Mouse (Mus musculus): ENCODE results near the gene Timd2.

DNA sequence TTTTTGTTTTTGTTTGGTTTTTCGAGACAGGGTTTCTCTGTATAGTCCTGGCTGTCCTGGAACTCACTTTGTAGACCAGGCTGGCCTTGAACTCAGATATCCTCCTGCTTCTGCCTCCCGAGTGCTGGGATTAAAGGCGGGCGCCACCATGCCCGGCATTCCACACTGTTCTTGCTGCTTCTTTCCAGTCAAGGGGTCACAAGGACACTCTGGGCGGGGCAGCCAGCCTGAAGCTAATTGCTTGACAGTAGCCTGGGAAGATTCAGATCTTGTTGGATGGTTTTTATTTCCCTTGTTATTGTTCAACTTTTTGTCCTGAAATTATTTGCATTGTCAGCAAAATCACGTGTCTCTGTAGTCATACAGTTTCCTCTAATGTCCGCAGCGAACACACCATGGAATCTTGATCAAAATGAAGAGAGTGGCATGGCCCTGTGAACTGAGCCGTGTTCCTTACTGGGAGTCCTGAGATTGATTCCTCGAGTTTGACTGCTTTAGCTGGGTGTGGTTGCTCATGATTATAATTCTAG lies 24.7 kb upstream of the Timd2 start:
- TF ChIP-seq TCF12 (IDR thresholded peaks at IDR 0.05; ENCODE audit: insufficient read depth, poor library complexity, severe bottlenecking) (no peak), USF1 (IDR thresholded peaks at IDR 0.05; ENCODE audit: low read depth) (no peak), E2F4 (IDR thresholded peaks at IDR 0.05; ENCODE audit: insufficient read depth) (no peak), MYOG (IDR thresholded peaks at IDR 0.05; ENCODE audit: control insufficient read depth in 1 of 3, insufficient read depth in 1 of 3, insufficient read length in 2 of 3, low read depth in 2 of 3) (no peak), POLR2A (IDR thresholded peaks at IDR 0.05; ENCODE audit: insufficient read length, low read depth) (no peak), MAX (IDR thresholded peaks at IDR 0.05; ENCODE audit: low read depth) (no peak), SRF (IDR thresholded peaks at IDR 0.05; ENCODE audit: control insufficient read depth, insufficient read length, low read depth) (no peak), CEBPB (IDR thresholded peaks at IDR 0.05; ENCODE audit: insufficient read depth, poor library complexity, severe bottlenecking) (no peak), TCF3 (IDR thresholded peaks at IDR 0.05; ENCODE audit: insufficient read length, low read depth) (no peak), POLR2AphosphoS2 (IDR thresholded peaks at IDR 0.05; ENCODE audit: insufficient read length, low read depth) (no peak), MYOD1 (IDR thresholded peaks at IDR 0.05; ENCODE audit: control insufficient read depth in 1 of 3, insufficient read length in 2 of 3, low read depth in 2 of 3) (no peak)

Data from myocyte (in vitro differentiated cells).